Mouse (Mus musculus) neural tube, embryonic 13.5 days (tissue): ENCODE measurements around the gene Pde4d. TPM values are rescaled to one million over a fixed set of nuclear protein-coding genes. Genes with fewer than 3 reads are reported as not detected.

Experiments used
- ATAC-seq: fragments of 200-750 bp; cut with Nextera tagmentation; 2 replicates; pipeline ENCODE4 v1.8.0; 2017; ENCODE audit warnings: low read depth, mild to moderate bottlenecking, moderate TSS enrichment, moderate library complexity
- H3K27ac ChIP-seq: fragments of 300-500 bp; sonication (generic); replicated peaks from 2 replicates; pipeline ENCODE4 v1.5.1; 2015; ENCODE audit warnings: moderate library complexity, mild to moderate bottlenecking, inconsistent platforms
- H3K27me3 ChIP-seq: fragments of 300-500 bp; sonication (generic); 2 replicates; pipeline ENCODE4 v1.6.1; 2015; ENCODE audit warnings: mild to moderate bottlenecking, inconsistent platforms
- H3K36me3 ChIP-seq: fragments of 300-500 bp; sonication (generic); 2 replicates; pipeline ENCODE4 v1.6.1; 2015; ENCODE audit warnings: mild to moderate bottlenecking, inconsistent platforms
- H3K4me1 ChIP-seq: fragments of 300-500 bp; sonication (generic); replicated peaks from 2 replicates; pipeline ENCODE4 v1.6.1; 2015; ENCODE audit warnings: inconsistent platforms
- H3K4me2 ChIP-seq: fragments of 300-500 bp; sonication (generic); 2 replicates; pipeline ENCODE4 v1.6.1; 2015; ENCODE audit warnings: inconsistent platforms, mild to moderate bottlenecking, moderate library complexity
- H3K4me3 ChIP-seq: fragments of 300-500 bp; sonication (generic); 2 replicates; pipeline ENCODE4 v1.5.1; 2015; ENCODE audit warnings: mild to moderate bottlenecking, inconsistent platforms
- H3K9ac ChIP-seq: fragments of 300-500 bp; sonication (generic); 2 replicates; pipeline ENCODE4 v1.6.1; 2015; ENCODE audit warnings: moderate library complexity, mild to moderate bottlenecking, inconsistent platforms
- H3K9me3 ChIP-seq: fragments of 300-500 bp; sonication (generic); 2 replicates; pipeline ENCODE4 v1.6.1; 2016; ENCODE audit warnings: inconsistent platforms
- WGBS: fragments of 180-500 bp; shearing (Covaris S2); methylation state at CpG from one replicate; pipeline ENCODE4 v1.1.7; 2015; 5-methylcytosine and 5-hydroxymethylcytosine counted together
- polyA plus RNA-seq: library from polyadenylated mRNA; unstranded; fragments of >200 nt; fragmentation: Nextera tagmentation; extraction: Ambion mirVana; gene quantifications from 2 replicates; pipeline ENCODE4 v1.2.1, GENCODE M21; 2015

Pde4d gene
- polyA plus RNA-seq, 1 experiment from 2014 or later: 15.5 TPM

DNA sequence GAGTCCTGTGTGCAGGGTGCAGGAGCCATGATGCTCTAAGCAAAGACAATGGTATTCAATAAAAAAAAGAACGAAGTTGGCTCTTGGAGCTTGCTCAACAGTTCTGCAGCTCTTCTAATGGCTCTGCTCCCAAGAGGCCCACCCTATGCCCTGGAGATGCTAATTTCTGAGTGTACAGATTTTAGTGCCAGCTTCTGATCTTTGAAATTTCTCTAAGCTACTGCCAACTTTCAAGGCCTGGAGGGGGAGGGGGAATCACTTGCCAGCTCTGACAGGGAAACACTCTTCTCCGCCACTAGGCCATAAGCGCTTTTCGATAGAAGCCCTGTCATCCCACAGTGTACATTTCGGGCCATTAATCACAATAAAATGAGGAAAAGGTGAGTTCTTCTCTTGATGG lies 830.7 kb downstream of the Pde4d start:
- Histone ChIP-seq H3K4me1 (peaks cover 15% of the 10 kb centered on the region), H3K4me3 (no peak overlapping the region), H3K36me3 (no peaks in the 10 kb centered on the region), H3K9me3 (peaks cover 3% of the 10 kb centered on the region), H3K4me2 (no peak overlapping the region), H3K27ac (no peak overlapping the region), H3K9ac (no peak overlapping the region), H3K27me3 (no peaks in the 10 kb centered on the region)
- WGBS: 91% methylated on average over 5 of the region's 5 CpGs
- ATAC-seq: no peak

DNA sequence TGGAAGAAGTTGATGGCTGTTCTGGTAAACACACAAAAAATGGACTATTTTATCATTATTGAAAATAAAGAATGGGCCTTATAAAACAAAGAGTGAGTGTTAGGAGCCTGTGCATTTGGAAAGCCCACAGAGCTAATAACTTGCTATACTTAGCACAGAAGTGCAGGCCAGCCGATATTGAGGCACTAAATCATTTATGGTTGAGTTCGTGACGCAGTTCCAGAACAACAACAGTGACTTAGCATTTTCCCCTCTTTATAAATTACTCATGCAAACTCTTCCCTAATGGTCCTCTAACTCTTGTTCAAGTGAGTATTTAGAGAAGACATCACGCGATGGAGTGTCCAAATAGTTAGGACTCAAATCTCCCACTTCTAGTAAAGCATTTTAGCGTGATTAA lies 837.7 kb downstream of the Pde4d start:
- Histone ChIP-seq H3K36me3 (no peaks in the 10 kb centered on the region), H3K4me1 (no peaks in the 10 kb centered on the region), H3K9ac (no peak overlapping the region), H3K9me3 (no peaks in the 10 kb centered on the region), H3K4me2 (no peak overlapping the region), H3K27me3 (no peaks in the 10 kb centered on the region), H3K4me3 (no peak overlapping the region), H3K27ac (no peak overlapping the region)
- WGBS: 83% methylated on average over 6 of the region's 6 CpGs
- ATAC-seq: no peak

DNA sequence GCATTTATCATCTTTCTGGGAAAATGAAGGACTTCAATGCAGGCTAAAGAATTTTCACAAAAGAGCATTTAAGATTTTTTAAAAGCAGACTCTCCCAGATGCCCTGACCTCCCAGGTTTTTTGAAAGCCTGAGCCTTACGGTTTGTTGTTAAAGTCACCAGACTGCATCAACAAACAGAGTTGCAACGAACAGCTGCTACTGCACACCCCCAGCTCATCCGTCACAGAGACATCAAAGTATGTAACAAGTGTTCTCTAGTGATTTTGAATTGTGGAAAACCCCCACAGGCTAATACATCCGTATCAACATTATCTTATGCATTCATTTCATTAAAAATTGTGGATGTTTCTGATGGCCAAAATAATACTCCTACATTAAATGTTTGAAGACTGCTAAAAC lies 841.2 kb downstream of the Pde4d start:
- H3K27me3 ChIP-seq: no peaks in the 10 kb centered on the region
- H3K9ac ChIP-seq: no peak overlapping the region
- WGBS: 26% methylated on average over 4 of the region's 4 CpGs
- no peaks in the 10 kb centered on the region for H3K9me3 ChIP-seq
- 0 out of 2 replicates have a peak, but pooled peaks cover 5% of the 10 kb centered on the region for H3K4me1 ChIP-seq
- no peak overlapping the region for H3K4me2 ChIP-seq
- H3K36me3 ChIP-seq: no peaks in the 10 kb centered on the region
- H3K27ac ChIP-seq: no peak overlapping the region
- H3K4me3 ChIP-seq: no peak overlapping the region
- no peak for ATAC-seq

DNA sequence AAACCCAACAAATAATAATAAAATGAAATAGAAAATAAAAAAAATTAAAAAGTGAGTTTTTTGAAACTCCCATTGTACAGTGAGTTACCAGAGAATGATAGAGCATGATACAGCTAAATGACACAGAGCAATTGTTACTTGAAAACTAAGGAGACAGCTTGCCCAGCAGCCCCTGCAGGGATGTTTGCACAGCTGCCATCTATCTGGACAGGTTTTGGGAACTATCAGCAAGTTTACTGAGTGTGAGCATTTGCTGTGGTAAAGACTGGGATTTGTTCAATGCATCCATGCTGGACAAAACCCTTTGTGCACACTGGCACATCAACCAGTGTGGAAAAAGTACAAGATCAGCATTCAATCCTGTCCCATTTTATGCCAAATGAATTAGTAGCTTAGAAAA lies 843.3 kb downstream of the Pde4d start:
- H3K9ac ChIP-seq: no peak overlapping the region
- no peak overlapping the region for H3K4me2 ChIP-seq
- peaks cover 17% of the 10 kb centered on the region for H3K4me1 ChIP-seq
- no peaks in the 10 kb centered on the region for H3K36me3 ChIP-seq
- H3K4me3 ChIP-seq: no peak overlapping the region
- no peaks in the 10 kb centered on the region for H3K27me3 ChIP-seq
- no peak for ATAC-seq
- no peaks in the 10 kb centered on the region for H3K9me3 ChIP-seq
- H3K27ac ChIP-seq: no peak overlapping the region

DNA sequence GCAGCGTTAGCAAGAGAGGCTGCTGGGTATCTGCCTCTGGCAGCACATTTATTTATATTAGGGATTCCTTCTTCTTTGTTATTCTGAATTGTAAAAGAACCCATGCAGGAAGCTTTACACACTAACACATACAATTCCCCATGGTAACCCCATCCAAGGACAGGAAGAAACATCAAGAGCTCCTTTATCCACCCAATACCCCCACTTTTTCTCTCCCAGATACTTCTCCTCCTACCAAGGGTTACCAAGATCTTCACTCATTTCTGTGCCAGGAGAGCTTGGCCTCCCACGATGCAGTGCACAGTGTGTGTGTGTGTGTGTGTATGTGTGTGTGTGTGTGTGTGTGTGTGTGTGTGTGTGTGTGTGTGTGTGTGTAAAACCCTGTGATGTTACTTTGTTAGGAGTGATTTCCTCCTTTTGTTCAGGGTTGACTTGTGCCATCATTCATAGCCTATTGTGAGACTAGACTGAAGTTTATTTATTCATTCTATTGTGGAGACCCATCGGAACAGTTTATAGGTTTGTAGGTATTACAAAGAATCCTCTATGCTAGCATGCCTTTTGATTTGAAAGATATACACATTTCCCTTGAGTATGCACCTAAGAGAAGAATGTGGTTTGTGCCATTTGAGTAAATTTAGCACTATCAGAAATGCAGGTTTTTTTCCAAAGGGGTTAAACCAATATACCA lies 846.7 kb downstream of the Pde4d start:
- no peak overlapping the region for H3K4me2 ChIP-seq
- peaks cover 17% of the 10 kb centered on the region for H3K4me1 ChIP-seq
- H3K4me3 ChIP-seq: no peak overlapping the region
- H3K36me3 ChIP-seq: no peaks in the 10 kb centered on the region
- H3K9me3 ChIP-seq: no peaks in the 10 kb centered on the region
- H3K27ac ChIP-seq: no peak overlapping the region; the same call in 1 of the 2 replicates
- 13% methylated on average over 3 of the region's 3 CpGs for WGBS
- H3K9ac ChIP-seq: no peak overlapping the region
- H3K27me3 ChIP-seq: no peaks in the 10 kb centered on the region
- peak; percentile 59 for ATAC-seq

DNA sequence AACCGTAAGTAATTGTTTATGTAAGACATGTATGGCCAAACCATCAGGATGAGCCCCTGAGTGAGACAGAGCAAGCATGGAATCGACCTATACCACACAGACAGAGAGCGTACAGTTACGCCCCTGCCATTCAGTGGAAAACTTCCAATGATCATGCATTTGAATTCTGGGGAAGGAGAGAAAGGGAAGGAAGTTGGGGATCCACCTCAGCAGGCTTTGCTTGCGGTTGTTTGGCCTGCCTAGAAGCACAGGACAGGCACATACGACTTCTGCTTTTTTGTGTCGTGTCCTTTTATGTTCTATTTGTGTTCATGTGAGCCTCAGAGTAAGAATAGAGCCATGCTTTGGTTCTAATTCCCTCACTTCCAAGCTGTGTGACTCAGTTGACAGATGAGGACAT lies 849.1 kb downstream of the Pde4d start:
- H3K9me3 ChIP-seq: no peaks in the 10 kb centered on the region
- H3K27me3 ChIP-seq: no peaks in the 10 kb centered on the region
- no peak overlapping the region for H3K4me2 ChIP-seq
- H3K4me3 ChIP-seq: no peak overlapping the region
- no peak overlapping the region for H3K9ac ChIP-seq
- no peak for ATAC-seq
- no peak overlapping the region for H3K27ac ChIP-seq
- no peaks in the 10 kb centered on the region for H3K36me3 ChIP-seq
- H3K4me1 ChIP-seq: peaks cover 15% of the 10 kb centered on the region
- WGBS: 84% methylated on average over 7 of the region's 7 CpGs

DNA sequence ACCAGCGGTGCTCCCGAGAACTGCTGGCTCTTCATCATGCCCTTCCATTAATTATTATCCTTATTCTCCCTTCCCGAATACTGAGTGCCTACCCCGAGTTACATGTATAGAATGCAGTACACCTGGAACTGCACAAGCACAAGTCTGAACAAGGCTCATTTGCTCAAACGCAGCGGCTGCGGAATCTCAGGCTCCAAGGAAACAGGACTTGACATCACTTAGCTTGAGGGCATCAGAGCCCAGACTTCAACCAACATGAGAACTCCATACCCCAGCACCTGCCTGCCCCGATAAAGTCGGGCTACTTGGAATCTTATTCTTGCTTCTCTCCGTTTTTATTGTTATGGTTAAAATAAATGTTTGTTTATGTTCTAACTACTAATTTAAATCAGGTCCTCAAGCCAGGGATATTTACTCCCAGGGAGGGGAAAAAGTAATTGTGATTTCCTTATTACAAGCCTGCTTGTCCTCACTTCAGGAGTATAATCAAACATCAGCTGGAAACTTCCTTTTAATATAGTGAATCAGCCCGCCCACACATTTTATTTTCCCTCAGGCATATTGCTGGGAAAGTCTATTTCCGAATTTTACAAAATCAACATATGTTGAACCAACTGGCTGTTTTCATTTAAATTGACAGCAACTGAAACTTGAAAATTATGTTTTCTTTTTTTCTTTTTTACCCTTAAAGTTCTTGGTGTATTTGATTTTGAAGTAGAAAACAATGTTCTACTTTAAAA lies 849.9 kb downstream of the Pde4d start:
- H3K9me3 ChIP-seq: no peaks in the 10 kb centered on the region
- H3K27ac ChIP-seq: no peak overlapping the region
- 83% methylated on average over 12 of the region's 12 CpGs for WGBS
- H3K9ac ChIP-seq: no peak overlapping the region
- peaks cover 15% of the 10 kb centered on the region for H3K4me1 ChIP-seq
- H3K27me3 ChIP-seq: no peaks in the 10 kb centered on the region
- no peak for ATAC-seq
- H3K36me3 ChIP-seq: no peaks in the 10 kb centered on the region
- H3K4me2 ChIP-seq: no peak overlapping the region
- H3K4me3 ChIP-seq: no peak overlapping the region

DNA sequence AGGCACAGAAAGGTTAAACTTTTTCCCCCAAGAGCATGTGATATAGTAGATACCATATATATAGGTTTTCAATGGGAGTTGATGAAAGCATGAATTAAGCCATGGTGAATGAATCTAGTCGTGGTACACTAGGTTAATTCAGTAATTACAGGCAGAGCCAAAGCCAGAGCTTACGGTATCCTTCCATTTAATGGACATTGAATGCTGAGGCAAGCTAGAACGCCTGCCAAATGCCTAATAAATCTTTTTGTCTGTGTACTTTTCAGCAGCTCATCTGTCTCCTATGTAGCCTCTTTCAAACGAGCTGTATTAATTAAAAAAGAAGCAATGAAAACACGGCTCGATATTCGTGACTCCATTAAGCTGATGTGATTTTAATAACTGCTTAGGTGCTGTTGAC lies 862.8 kb downstream of the Pde4d start:
- no peaks in the 10 kb centered on the region for H3K36me3 ChIP-seq
- H3K9me3 ChIP-seq: no peaks in the 10 kb centered on the region
- H3K27me3 ChIP-seq: no peaks in the 10 kb centered on the region
- no peak overlapping the region for H3K27ac ChIP-seq
- no peak overlapping the region for H3K4me2 ChIP-seq
- no peak overlapping the region for H3K9ac ChIP-seq
- H3K4me3 ChIP-seq: no peak overlapping the region
- WGBS: 22% methylated on average over 7 of the region's 7 CpGs
- ATAC-seq: peak; percentile 78
- 0 out of 2 replicates have a peak, but pooled peaks cover 6% of the 10 kb centered on the region for H3K4me1 ChIP-seq

DNA sequence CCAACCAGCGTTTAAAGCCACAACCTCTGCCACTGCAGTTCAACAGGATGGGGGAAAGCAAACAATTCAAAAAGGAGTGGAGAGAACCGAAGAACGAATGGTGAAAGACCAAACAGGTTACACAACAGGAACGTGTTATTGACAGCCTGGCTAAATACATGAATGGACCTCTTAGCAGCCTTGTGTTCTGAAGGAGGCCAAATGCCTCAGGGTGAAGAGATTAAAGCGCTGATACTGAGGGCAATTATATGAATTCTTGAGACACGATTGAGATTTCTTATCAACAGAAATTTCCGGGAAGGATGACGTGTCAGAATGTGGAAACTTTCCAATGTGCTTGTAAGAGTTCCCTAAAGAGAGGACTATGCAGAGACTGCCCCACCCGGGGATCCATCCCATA lies 865.9 kb downstream of the Pde4d start:
- Histone ChIP-seq H3K27me3 (no peaks in the 10 kb centered on the region), H3K9ac (no peak overlapping the region), H3K27ac (no peak overlapping the region), H3K4me2 (no peak overlapping the region), H3K4me1 (0 out of 2 replicates have a peak, but pooled peaks cover 6% of the 10 kb centered on the region), H3K4me3 (no peak overlapping the region), H3K9me3 (no peaks in the 10 kb centered on the region), H3K36me3 (no peaks in the 10 kb centered on the region)
- 84% methylated on average over 9 of the region's 9 CpGs for whole genome bisulfite sequencing
- ATAC-seq: no peak

DNA sequence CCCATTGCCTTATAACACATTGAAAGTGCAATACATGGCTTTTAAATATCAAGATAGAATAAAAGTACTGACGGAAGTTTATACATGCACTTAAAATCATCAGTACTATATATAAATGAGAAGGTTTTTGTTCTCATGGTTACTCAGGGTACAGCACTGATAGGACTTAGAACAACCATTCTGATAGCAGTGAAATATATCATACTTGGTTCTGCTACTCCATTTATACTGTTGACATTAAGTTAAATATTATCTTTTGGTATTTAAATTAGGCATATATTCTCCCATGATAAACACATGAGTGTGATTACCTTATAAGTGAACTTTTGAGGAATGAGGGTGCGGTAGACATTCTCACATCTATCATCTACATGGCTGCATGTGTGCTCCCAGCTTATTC lies 867.9 kb downstream of the Pde4d start:
- no peaks in the 10 kb centered on the region for H3K27me3 ChIP-seq
- H3K36me3 ChIP-seq: no peaks in the 10 kb centered on the region
- 0 out of 2 replicates have a peak, but pooled peaks cover 2% of the 10 kb centered on the region for H3K4me1 ChIP-seq
- no peak overlapping the region for H3K9ac ChIP-seq
- no peaks in the 10 kb centered on the region for H3K9me3 ChIP-seq
- no peak for ATAC-seq
- H3K4me2 ChIP-seq: no peak overlapping the region
- 96% methylated on average over 2 of the region's 2 CpGs for WGBS
- H3K4me3 ChIP-seq: no peak overlapping the region
- no peak overlapping the region for H3K27ac ChIP-seq

DNA sequence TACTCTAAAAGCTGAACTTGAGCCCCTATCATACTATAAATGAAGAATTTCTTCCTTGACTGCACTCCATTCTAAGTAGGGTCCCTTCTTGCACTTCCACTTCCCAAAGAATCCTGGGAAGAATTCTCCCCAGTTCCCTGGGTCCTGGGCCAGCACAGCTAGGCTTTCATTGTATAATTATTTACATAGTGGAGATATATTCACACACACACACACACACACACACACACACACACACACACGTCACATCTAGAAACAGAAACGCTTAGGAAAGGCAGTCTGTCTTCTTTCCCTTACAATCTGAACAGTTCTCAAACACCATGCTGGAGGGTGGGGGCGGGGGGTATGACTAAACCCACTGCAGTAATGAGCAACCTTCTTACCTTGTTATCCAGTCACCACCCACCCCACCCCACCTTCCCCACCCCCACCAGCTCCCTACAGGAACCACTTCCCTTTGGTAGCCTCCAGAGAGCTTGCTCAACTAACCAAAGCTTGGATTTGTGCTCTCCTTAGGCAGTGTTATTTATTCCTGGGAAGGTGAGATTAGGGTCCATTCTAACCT lies 868.8 kb downstream of the Pde4d start:
- Histone ChIP-seq H3K4me1 (0 out of 2 replicates have a peak, but pooled peaks cover 3% of the 10 kb centered on the region), H3K4me2 (no peak overlapping the region), H3K27ac (no peak overlapping the region), H3K9me3 (no peaks in the 10 kb centered on the region), H3K9ac (no peak overlapping the region), H3K27me3 (no peaks in the 10 kb centered on the region), H3K36me3 (no peaks in the 10 kb centered on the region), H3K4me3 (no peak overlapping the region)
- ATAC-seq: no peak
- WGBS: 87% methylated on average over 3 of the region's 3 CpGs

DNA sequence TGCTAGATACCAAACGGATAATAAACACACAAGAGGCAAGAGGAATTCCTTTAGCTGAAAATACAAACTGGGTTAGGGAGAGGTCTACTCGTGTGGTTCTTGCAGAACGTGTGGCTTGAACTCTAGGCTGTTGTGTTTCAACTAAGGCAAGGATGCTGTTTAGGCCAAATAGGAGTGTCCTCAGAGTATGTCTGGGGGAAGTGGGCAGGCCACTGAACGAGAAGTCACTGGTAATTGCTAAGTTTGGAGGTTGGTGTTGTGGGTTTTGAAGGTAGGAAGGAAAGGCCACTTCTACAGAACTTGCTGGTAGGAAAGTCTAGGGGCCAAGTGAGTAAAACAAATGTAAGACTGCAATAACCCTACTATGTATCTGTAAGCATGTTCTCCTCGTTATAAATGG lies 876.3 kb downstream of the Pde4d start:
- Histone ChIP-seq H3K9ac (no peak overlapping the region), H3K4me3 (no peak overlapping the region), H3K4me2 (no peak overlapping the region), H3K27me3 (no peaks in the 10 kb centered on the region), H3K9me3 (no peaks in the 10 kb centered on the region), H3K4me1 (0 out of 2 replicates have a peak, but pooled peaks cover 3% of the 10 kb centered on the region), H3K36me3 (no peaks in the 10 kb centered on the region), H3K27ac (no peak overlapping the region)
- WGBS: 92% methylated on average over 5 of the region's 5 CpGs
- no peak for ATAC-seq
